Mouse (Mus musculus) heart, adult 2 months (tissue): ENCODE data around the gene Gm13889.

Experiments
- CTCF ChIP-seq: fragments of 200-600 bp; IDR thresholded peaks from 2 replicates; pipeline ENCODE4 v1.8.1; 2022; ENCODE audit warnings: antibody characterized with exemption, mild to moderate bottlenecking, moderate library complexity
- POLR2A ChIP-seq: fragments of 200-500 bp; IDR thresholded peaks from 2 replicates; pipeline ENCODE4 v1.6.1; 2011; ENCODE audit warnings: mild to moderate bottlenecking, low read depth, low read length, control low read depth; ENCODE audit not compliant: insufficient read depth

- no peak for TF ChIP-seq POLR2A
- no peak for TF ChIP-seq CTCF
These were observed 28.1 kb downstream of the Gm13889 start for GRCm38 (mm10) chr2:93928866-93929265.
